8 mouse cellular contexts compared by ENCODE assay signal in the genomic region with DNA sequence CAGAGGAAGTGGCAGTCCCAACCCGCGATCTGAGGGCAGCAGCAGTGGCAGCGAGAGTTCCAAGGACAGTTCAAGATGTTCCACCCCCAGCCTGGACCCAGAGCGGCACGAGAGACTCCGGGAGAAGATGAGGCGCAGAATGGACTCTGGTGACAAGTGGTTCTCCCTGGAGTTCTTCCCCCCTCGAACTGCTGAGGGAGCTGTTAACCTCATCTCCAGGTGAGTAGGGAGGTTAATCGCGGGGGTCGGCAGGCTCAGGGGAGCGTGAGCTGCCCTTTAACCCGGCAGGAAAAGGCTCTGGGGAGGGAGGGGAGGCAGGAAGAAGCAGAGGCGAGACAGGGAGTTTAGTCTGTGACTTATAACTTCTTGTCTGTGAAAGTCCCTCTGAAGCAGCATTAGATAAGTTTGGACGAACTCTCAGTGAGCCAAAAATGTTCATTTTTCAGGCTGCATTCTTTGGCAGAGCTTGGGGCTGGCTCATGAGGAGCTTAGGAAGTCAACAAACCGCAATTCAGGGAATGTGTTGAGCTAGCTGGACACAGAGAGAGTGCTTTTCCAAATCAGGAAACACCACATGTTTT. TPM values are rescaled to one million over a fixed set of nuclear protein-coding genes. Genes with fewer than 3 reads are reported as not detected.
A peak's percentile ranks its signal among the peaks of the same experiment; 100 is the strongest.
DNase-seq lines count a peak whose midpoint lies in the region; ATAC-seq and TF ChIP-seq lines count a peak whose summit lies in the region.

No protein-coding gene starts in this region.

- no peaks in the 10 kb centered on the region for H3K9me3 ChIP-seq in G1E (replicated peaks)
- H3K9me3 ChIP-seq in embryonic facial prominence, embryonic 15.5 days (replicated peaks) = no peaks in the 10 kb centered on the region
- H3K9me3 ChIP-seq in midbrain, embryonic 10.5 days (replicated peaks) = no peaks in the 10 kb centered on the region

- peak overlapping the region; percentile 12 for H3K9ac ChIP-seq in embryonic facial prominence, embryonic 15.5 days

- DNase-seq in 3T3-L1 (ENCODE audit: low read depth, low spot score) (peak; percentile 72), G1E (ENCODE audit: low spot score) (no peak)
- peak; percentile 37 to 50 for DNase-seq in heart, postnatal 14 days
- peak; percentile 48 to 50 for DNase-seq in kidney, postnatal 36 days
- DNase-seq in midbrain, embryonic 10.5 days (ENCODE audit: low spot score) = no peak
- peak; percentile 37 to 47 for DNase-seq in thymus, postnatal 10 days (ENCODE audit: low spot score in 2 of 2)
- no peak for DNase-seq in cerebellum, adult 11-12 months

- H3K27ac ChIP-seq in embryonic facial prominence, embryonic 15.5 days (replicated peaks) = peak overlapping the region; percentile 88
- peak overlapping the region; percentile 92 for H3K27ac ChIP-seq in midbrain, embryonic 10.5 days (replicated peaks)

- H3K4me3 ChIP-seq in G1E (ENCODE audit: low read depth, low read length) = peak overlapping the region; percentile 66; the same call in 1 of the 2 replicates
- H3K4me3 ChIP-seq in embryonic facial prominence, embryonic 15.5 days (replicated peaks) = peak overlapping the region; percentile 84
- peak overlapping the region; percentile 87 for H3K4me3 ChIP-seq in midbrain, embryonic 10.5 days

- H3K27me3 ChIP-seq in G1E (ENCODE audit: insufficient read depth, low read length) = no peaks in the 10 kb centered on the region
- H3K27me3 ChIP-seq in embryonic facial prominence, embryonic 15.5 days = no peaks in the 10 kb centered on the region
- no peaks in the 10 kb centered on the region for H3K27me3 ChIP-seq in midbrain, embryonic 10.5 days (ENCODE audit: low read depth, poor library complexity, severe bottlenecking)

- intact Hi-C loops in heart, postnatal 14 days (cut with DNase I) = no loop called here

- 4% methylated on average over 16 of the region's 16 CpGs for WGBS in embryonic facial prominence, embryonic 15.5 days
- 7% methylated on average over 16 of the region's 16 CpGs for WGBS in midbrain, embryonic 10.5 days

- H3K4me1 ChIP-seq in G1E (ENCODE audit: insufficient read depth, low read depth, low read length) = peaks cover 76% of the 10 kb centered on the region
- H3K4me1 ChIP-seq in embryonic facial prominence, embryonic 15.5 days = peaks cover 47% of the 10 kb centered on the region
- peaks cover 81% of the 10 kb centered on the region for H3K4me1 ChIP-seq in midbrain, embryonic 10.5 days

- H3K4me2 ChIP-seq in embryonic facial prominence, embryonic 15.5 days (replicated peaks) = peak overlapping the region; percentile 82

- peaks cover 43% of the 10 kb centered on the region for H3K36me3 ChIP-seq in G1E (replicated peaks)
- H3K36me3 ChIP-seq in embryonic facial prominence, embryonic 15.5 days = peaks cover 20% of the 10 kb centered on the region
- peaks cover 49% of the 10 kb centered on the region for H3K36me3 ChIP-seq in midbrain, embryonic 10.5 days

- no peak for TF ChIP-seq CTCF in G1E (IDR thresholded peaks at IDR 0.05; ENCODE audit: low read depth, low read length)

- ATAC-seq in G1E (ENCODE audit: extremely low read depth, insufficient number of reproducible peaks, low FRiP score, poor library complexity, severe bottlenecking) = no peak
- ATAC-seq in embryonic facial prominence, embryonic 15.5 days (ENCODE audit: insufficient number of reproducible peaks, low FRiP score, low TSS enrichment, low read depth) = no peak

RNA-seq across cellular contexts. Expression of gene Mthfr, which starts 2.8 kb away (rescaled TPM):
- total RNA-seq in G1E (2014; fragmentation: Nextera tagmentation) (7.0 and 12.5 TPM in 2 replicates), G1E (2017) (7.3 and 9.4 TPM in 2 replicates)
- 6.3 and 9.2 TPM in 2 replicates for polyA plus RNA-seq in G1E (2012)
- 21.3 and 24.9 TPM in 2 replicates for polyA plus RNA-seq in embryonic facial prominence, embryonic 15.5 days (2015; fragmentation: Nextera tagmentation; extraction: Ambion mirVana)
- total RNA-seq in heart, postnatal 14 days (2021) = 10 to 100 TPM; 13.1 to 14.7 TPM
- polyA plus RNA-seq in midbrain, embryonic 10.5 days (2016; fragmentation: Nextera tagmentation; extraction: Ambion mirVana) = 25.4 and 33.3 TPM in 2 replicates

RNA-seq across cellular contexts. Expression of gene Clcn6, which starts 3.1 kb away (rescaled TPM):
- total RNA-seq in G1E (2014; fragmentation: Nextera tagmentation) (20.1 and 21.0 TPM in 2 replicates), G1E (2017) (13.6 and 16.1 TPM in 2 replicates)
- polyA plus RNA-seq in G1E (2012) = 5.2 and 6.2 TPM in 2 replicates
- 6.3 and 7.6 TPM in 2 replicates for polyA plus RNA-seq in embryonic facial prominence, embryonic 15.5 days (2015; fragmentation: Nextera tagmentation; extraction: Ambion mirVana)
- total RNA-seq in heart, postnatal 14 days (2021) = 10 to 100 TPM in 1 of 2 experiments, 1 to 10 TPM in 1; 9.5 to 11.0 TPM
- polyA plus RNA-seq in midbrain, embryonic 10.5 days (2016; fragmentation: Nextera tagmentation; extraction: Ambion mirVana) = 15.6 and 20.4 TPM in 2 replicates

RNA-seq across cellular contexts. Expression of gene Nppa, which starts 41.2 kb away (rescaled TPM):
- total RNA-seq in G1E (2014; fragmentation: Nextera tagmentation) (not detected in 2 replicates), G1E (2017) (0.17 TPM in 1 of 2 replicates, not detected in the other)
- not detected in 2 replicates for polyA plus RNA-seq in G1E (2012)
- 0.42 and 0.43 TPM in 2 replicates for polyA plus RNA-seq in embryonic facial prominence, embryonic 15.5 days (2015; fragmentation: Nextera tagmentation; extraction: Ambion mirVana)
- 1,000 to 10,000 TPM in 1 of 2 experiments, 100 to 1,000 TPM in 1; 590 to 1,636 TPM for total RNA-seq in heart, postnatal 14 days (2021)
- polyA plus RNA-seq in midbrain, embryonic 10.5 days (2016; fragmentation: Nextera tagmentation; extraction: Ambion mirVana) = 0.25 and 0.67 TPM in 2 replicates

RNA-seq across cellular contexts. Expression of gene Agtrap, which starts 46.1 kb away (rescaled TPM):
- 7.7 and 10.8 TPM in 2 replicates for total RNA-seq in G1E (2014; fragmentation: Nextera tagmentation)
- total RNA-seq in G1E (2017) = 9.4 and 10.7 TPM in 2 replicates
- polyA plus RNA-seq in G1E (2012) = 4.5 and 6.4 TPM in 2 replicates
- polyA plus RNA-seq in embryonic facial prominence, embryonic 15.5 days (2015; fragmentation: Nextera tagmentation; extraction: Ambion mirVana) = 14.2 and 15.6 TPM in 2 replicates
- total RNA-seq in heart, postnatal 14 days (2021) = 10 to 100 TPM; 36.4 to 38.5 TPM
- polyA plus RNA-seq in midbrain, embryonic 10.5 days (2016; fragmentation: Nextera tagmentation; extraction: Ambion mirVana) = 16.4 and 17.4 TPM in 2 replicates

RNA-seq across cellular contexts. Expression of gene Nppb, which starts 56.1 kb away (rescaled TPM):
- total RNA-seq in G1E (2014; fragmentation: Nextera tagmentation) (not detected in 2 replicates), G1E (2017) (not detected in 2 replicates)
- polyA plus RNA-seq in G1E (2012) = not detected in 2 replicates
- 0.37 and 0.44 TPM in 2 replicates for polyA plus RNA-seq in embryonic facial prominence, embryonic 15.5 days (2015; fragmentation: Nextera tagmentation; extraction: Ambion mirVana)
- 100 to 1,000 TPM in 1 of 2 experiments, 10 to 100 TPM in 1; 74.4 to 148 TPM for total RNA-seq in heart, postnatal 14 days (2021)
- not detected in 2 replicates for polyA plus RNA-seq in midbrain, embryonic 10.5 days (2016; fragmentation: Nextera tagmentation; extraction: Ambion mirVana)

Comparison
In these comparisons a context has a peak if more than half of its experiments do, and no peak if none do; other contexts are left out.
1. DNase-seq: peak in 3T3-L1 (single experiment), heart, postnatal 14 days (2 of 2), kidney, postnatal 36 days (2 of 2) and thymus, postnatal 10 days (2 of 2); none in G1E (single experiment), midbrain, embryonic 10.5 days (single experiment) and cerebellum, adult 11-12 months (single experiment).
2. Peak in every context shown above with its lines, with median percentiles within 50 percentile points of each other: H3K4me3 ChIP-seq.